Mouse (Mus musculus) testis, adult 2 months (tissue): Measurements from ENCODE around the gene Mdm1.

Experiments
- CTCF ChIP-seq: fragments of 200-500 bp; IDR thresholded peaks from 2 replicates; pipeline ENCODE4 v1.5.1; 2012; ENCODE audit warnings: low read depth, mild to moderate bottlenecking, inconsistent platforms, low read length, moderate library complexity; ENCODE audit not compliant: control insufficient read depth, insufficient read depth, insufficient replicate concordance
- POLR2A ChIP-seq: fragments of 200-500 bp; IDR thresholded peaks from 2 replicates; pipeline ENCODE4 v1.6.1; 2012; ENCODE audit warnings: low read depth, mild to moderate bottlenecking, inconsistent platforms, low read length, moderate library complexity; ENCODE audit not compliant: control insufficient read depth

DNA sequence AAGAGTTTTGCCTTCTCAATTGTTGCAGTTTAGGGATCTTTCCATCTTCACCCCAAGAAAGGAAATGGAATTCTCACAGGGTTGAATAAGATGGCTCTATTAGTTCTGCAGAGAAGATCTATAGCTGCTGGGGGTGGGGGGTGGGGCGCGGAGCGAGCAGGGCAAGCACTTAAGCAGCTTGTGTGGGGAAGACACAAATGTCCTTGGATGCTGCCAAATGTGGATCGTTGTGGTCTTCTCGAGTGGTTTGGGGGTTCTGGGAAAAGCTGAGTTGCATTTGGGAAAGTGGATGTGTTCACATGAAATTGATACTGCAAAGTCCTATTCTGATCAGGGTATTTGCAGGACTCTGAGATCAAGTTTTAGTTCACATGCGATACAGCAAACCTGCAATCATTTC lies 48.9 kb upstream of the Mdm1 start:
- TF ChIP-seq POLR2A (no peak), CTCF (no peak)
